Mouse (Mus musculus) spleen, adult 2 months (tissue): ENCODE measurements around the gene Stac3. TPM values are rescaled to one million over a fixed set of nuclear protein-coding genes. Genes with fewer than 3 reads are reported as not detected.

Experiments
- DNase-seq, 2 experiments: peaks; one replicate each; pipeline versions ENCODE4 v3.0.0 to v3.0.0-alpha.2; 2012 to 2021; ENCODE audit warnings: low spot score in 2 of 2, low read depth in 1 of 2
- H3K27ac ChIP-seq: fragments of 200-500 bp; 2 replicates; pipeline ENCODE4 v1.5.1; 2012; ENCODE audit warnings: low read length, inconsistent platforms; ENCODE audit not compliant: insufficient read depth
- H3K27me3 ChIP-seq: fragments of 200-500 bp; 2 replicates; pipeline ENCODE4 v1.6.1; 2012; ENCODE audit warnings: mild to moderate bottlenecking, moderate library complexity, low read length, inconsistent platforms; ENCODE audit not compliant: control insufficient read depth, insufficient read depth
- H3K36me3 ChIP-seq: fragments of 200-500 bp; 2 replicates; pipeline ENCODE4 v1.6.1; 2012; ENCODE audit warnings: mild to moderate bottlenecking, low read length, inconsistent platforms; ENCODE audit not compliant: control insufficient read depth, insufficient read depth
- H3K4me1 ChIP-seq: fragments of 200-500 bp; 2 replicates; pipeline ENCODE4 v1.6.1; 2011; ENCODE audit warnings: inconsistent platforms; ENCODE audit not compliant: control insufficient read depth, insufficient read depth, insufficient read length
- H3K4me3 ChIP-seq: fragments of 200-500 bp; 2 replicates; pipeline ENCODE4 v1.5.1; 2011; ENCODE audit warnings: mild to moderate bottlenecking, inconsistent platforms; ENCODE audit not compliant: insufficient read depth, insufficient read length; ENCODE audit errors: extremely low read depth
- CTCF ChIP-seq: fragments of 200-500 bp; IDR thresholded peaks from 2 replicates; pipeline ENCODE4 v1.5.1; 2011; ENCODE audit warnings: mild to moderate bottlenecking, inconsistent platforms; ENCODE audit not compliant: insufficient read depth, insufficient read length, insufficient replicate concordance; ENCODE audit errors: extremely low read depth
- POLR2A ChIP-seq: fragments of 200-500 bp; IDR thresholded peaks from 2 replicates; pipeline ENCODE4 v1.6.1; 2011; ENCODE audit warnings: low read depth, low read length, inconsistent platforms
- WGBS: fragments of 180-500 bp; shearing (Covaris S2); methylation state at CpG from one replicate; pipeline ENCODE4 v1.1.7; 2018; 5-methylcytosine and 5-hydroxymethylcytosine counted together
- polyA plus RNA-seq: library from polyadenylated mRNA; depleted of rRNA; stranded (reverse); fragments of >200 nt; gene quantifications from 2 replicates; pipeline ENCODE4 v1.2.3, GENCODE M21; 2012; rRNA removed

The Stac3 gene
- polyA plus RNA-seq, 1 experiment, result 2.2 TPM

DNA sequence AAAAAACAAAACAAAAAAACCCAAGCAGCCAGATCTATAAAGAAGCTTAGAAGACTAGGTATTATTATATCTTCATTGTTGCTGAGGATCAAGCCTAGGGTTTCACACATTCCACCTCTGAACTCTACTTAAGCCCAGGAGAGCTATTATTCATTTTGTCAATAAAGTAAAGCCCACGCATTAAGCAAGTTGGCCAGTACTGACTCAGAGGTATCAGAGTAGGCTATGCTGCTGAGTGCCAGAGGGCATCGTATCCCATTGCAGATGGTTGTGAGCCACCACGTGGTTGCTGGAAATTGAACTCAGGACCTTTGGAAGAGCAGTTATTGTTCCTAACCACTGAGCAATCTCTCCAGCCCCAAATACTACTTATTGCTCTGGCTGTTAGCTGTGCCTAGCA is 42.4 kb downstream of the Stac3 start:
- no peaks in the 10 kb centered on the region for H3K27me3 ChIP-seq
- WGBS, result 76% methylated on average over 3 of the region's 3 CpGs
- DNase-seq, result no peak

DNA sequence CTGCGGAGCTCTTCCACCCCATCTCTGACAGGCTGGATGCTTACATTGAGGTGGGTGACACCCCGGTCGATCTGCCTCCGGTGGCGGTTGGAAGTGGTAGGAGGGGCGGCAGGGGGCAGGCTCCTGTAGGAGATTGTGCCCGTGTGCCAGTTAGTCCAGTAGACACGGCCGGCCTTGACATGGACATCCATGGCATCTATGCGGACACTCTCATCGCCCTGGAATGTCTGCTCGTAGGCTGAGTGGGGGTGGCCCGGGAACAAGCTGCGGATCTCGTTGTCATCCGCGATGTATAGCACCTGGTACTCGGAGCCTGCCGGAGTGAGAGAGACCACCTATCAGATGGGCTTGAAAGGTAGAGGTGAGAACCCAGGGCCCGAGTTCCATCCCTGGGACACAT is 42.9 kb downstream of the Stac3 start:
- Histone ChIP-seq H3K27ac (no peak overlapping the region), H3K27me3 (no peaks in the 10 kb centered on the region), H3K4me3 (no peak overlapping the region), H3K4me1 (no peaks in the 10 kb centered on the region), H3K36me3 (no peaks in the 10 kb centered on the region)
- no peak for DNase-seq
- TF ChIP-seq CTCF, result no peak
- no peak for TF ChIP-seq POLR2A
- 91% methylated on average over 20 of the region's 20 CpGs for WGBS

More for the DNA sequence above, 42.4 kb downstream of the Stac3 start:
- TF ChIP-seq CTCF (no peak), POLR2A (no peak)
- Histone ChIP-seq H3K4me3 (no peak overlapping the region), H3K4me1 (no peaks in the 10 kb centered on the region), H3K27ac (no peak overlapping the region), H3K36me3 (no peaks in the 10 kb centered on the region)

DNA sequence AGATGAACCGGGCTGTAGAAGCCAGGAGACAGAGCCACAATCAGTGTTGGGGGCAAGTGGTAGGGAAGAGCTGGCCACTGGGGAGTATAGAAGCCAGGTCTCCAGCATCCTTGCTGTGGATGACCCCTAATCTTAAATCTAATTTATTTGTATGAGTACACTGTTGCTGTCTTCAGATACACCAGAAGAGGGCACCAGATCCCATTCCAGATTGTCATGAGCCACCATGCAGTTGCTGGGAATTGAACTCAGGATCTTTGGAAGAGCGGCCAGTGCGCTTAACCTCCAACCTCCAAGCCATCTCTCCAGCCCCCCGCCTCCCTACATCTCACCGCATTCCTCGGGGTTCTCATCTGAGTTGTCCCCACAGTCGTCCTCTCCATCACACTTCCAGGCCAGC is 45.0 kb downstream of the Stac3 start:
- H3K4me1 ChIP-seq, result no peaks in the 10 kb centered on the region
- no peak overlapping the region for H3K4me3 ChIP-seq
- no peak for DNase-seq
- 88% methylated on average over 7 of the region's 7 CpGs for WGBS
- TF ChIP-seq CTCF (no peak), POLR2A (no peak)
- no peaks in the 10 kb centered on the region for H3K27me3 ChIP-seq
- H3K36me3 ChIP-seq, result no peaks in the 10 kb centered on the region
- H3K27ac ChIP-seq, result no peak overlapping the region

DNA sequence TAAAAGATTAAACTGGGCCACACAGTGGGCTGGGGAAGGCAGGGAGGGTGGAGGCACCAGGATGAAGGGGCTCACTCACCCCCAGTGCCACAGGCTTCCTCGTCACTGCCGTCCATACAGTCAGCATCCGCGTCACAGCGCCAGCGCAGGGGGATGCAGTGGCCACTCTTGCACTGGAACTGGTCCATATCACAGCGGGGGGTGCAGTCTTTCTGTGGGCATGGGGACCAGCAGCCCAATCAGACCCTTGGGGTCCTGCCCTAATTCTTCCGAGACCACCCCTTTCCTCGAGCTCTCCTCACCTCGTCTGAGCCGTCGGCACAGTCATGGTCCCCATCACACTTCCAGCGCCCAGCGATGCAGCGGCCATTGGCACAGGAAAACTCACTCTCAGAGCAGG is 46.8 kb downstream of the Stac3 start:
- no peak for DNase-seq
- Histone ChIP-seq H3K4me1 (no peaks in the 10 kb centered on the region), H3K27ac (no peak overlapping the region), H3K4me3 (no peak overlapping the region), H3K27me3 (no peaks in the 10 kb centered on the region), H3K36me3 (no peaks in the 10 kb centered on the region)
- WGBS, result 95% methylated on average over 15 of the region's 15 CpGs
- no peak for TF ChIP-seq CTCF
- no peak for TF ChIP-seq POLR2A

DNA sequence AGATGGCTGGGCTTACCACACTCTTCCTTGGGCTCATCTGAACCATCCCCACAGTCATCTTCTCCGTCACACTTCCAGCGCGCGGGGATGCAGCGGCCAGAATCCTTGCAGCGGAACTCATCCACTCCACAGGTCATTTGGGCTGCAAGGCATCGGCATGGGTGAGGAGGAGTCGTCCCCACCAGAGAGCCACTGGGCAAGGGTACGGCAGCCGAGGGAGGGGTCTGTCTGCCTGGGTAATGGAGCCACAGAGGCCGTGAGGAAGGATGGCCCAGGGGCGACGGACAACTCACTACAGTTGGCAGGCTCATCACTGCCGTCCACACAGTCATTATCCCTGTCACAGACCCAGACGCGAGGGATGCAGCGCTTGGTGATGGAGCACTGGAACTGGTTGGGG is 48.4 kb downstream of the Stac3 start:
- Histone ChIP-seq H3K27me3 (no peaks in the 10 kb centered on the region), H3K4me3 (no peak overlapping the region), H3K36me3 (no peaks in the 10 kb centered on the region), H3K4me1 (no peaks in the 10 kb centered on the region), H3K27ac (no peak overlapping the region)
- TF ChIP-seq CTCF (no peak), POLR2A (no peak)
- DNase-seq, result no peak
- 94% methylated on average over 17 of the region's 17 CpGs for WGBS

DNA sequence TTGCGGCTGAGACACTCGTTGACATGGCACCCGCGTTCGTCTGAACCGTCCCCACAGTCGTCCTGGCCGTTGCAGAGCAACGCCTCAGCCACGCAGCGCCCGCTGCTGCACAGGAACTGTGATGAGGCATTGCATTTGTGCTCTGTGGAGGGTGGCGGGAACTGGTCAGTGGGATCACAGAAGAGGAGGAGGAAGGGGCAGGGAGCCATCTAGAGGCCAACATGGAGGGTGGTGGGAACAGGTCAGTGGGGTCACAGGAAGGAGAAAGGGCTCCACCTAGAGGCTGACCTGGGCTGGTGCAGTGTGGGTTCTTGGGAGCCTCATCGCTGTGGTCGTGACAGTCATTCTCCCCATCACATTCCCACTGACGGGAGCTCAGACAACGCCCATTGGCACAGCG is 54.2 kb downstream of the Stac3 start:
- H3K36me3 ChIP-seq, result no peaks in the 10 kb centered on the region
- no peaks in the 10 kb centered on the region for H3K27me3 ChIP-seq
- H3K4me1 ChIP-seq, result no peaks in the 10 kb centered on the region
- TF ChIP-seq POLR2A (no peak), CTCF (peak; percentile 56; the same call in 1 of the 2 replicates)
- WGBS, result 92% methylated on average over 18 of the region's 18 CpGs
- no peak overlapping the region for H3K4me3 ChIP-seq
- H3K27ac ChIP-seq, result no peak overlapping the region
- DNase-seq, result no peak

DNA sequence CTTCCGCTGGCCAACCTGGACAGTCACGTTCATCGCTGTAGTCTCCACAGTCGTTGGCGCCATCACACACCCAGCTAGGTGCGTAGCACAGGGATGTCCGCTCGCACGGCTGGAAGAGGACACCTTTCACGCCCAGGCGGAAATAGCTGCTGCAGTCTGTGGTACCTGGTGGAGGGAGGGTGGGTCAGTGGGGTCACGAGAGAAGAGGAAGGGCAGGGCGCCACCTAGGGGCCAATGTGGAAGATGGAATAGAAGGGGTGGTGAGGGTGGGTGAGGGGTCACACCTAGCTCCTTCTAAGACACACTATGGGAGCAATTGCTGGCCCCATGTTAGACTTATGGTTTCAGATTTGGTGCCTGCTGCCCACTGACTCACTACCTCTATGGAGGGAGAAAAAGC is 55.9 kb downstream of the Stac3 start:
- WGBS, result 89% methylated on average over 13 of the region's 13 CpGs
- Histone ChIP-seq H3K36me3 (no peaks in the 10 kb centered on the region), H3K27me3 (no peaks in the 10 kb centered on the region), H3K4me1 (no peaks in the 10 kb centered on the region), H3K27ac (no peak overlapping the region), H3K4me3 (no peak overlapping the region)
- TF ChIP-seq POLR2A (no peak), CTCF (no peak)
- DNase-seq, result no peak

Other genes with a start within 250 kb of the Stac3 start
- gene Kif5a, start 238.3 kb upstream of the Stac3 start, polyA plus RNA-seq, result 0.41 and 0.72 TPM in 2 replicates
- 94.8 and 101 TPM in 2 replicates for gene Dctn2, start 235.3 kb upstream of the Stac3 start, polyA plus RNA-seq
- 55.8 and 68.0 TPM in 2 replicates for gene Mbd6, start 212.7 kb upstream of the Stac3 start, polyA plus RNA-seq
- gene Mars, start 189.9 kb upstream of the Stac3 start, polyA plus RNA-seq, result 33.2 and 40.2 TPM in 2 replicates
- gene Arhgap9, start 179.7 kb upstream of the Stac3 start, polyA plus RNA-seq, result 72.7 and 87.2 TPM in 2 replicates
- gene Gli1, start 159.7 kb upstream of the Stac3 start, polyA plus RNA-seq, result 0.42 and 0.74 TPM in 2 replicates
- not detected in 2 replicates for gene Inhbe, start 147.3 kb upstream of the Stac3 start, polyA plus RNA-seq
- not detected in 2 replicates for gene Inhbc, start 131.3 kb upstream of the Stac3 start, polyA plus RNA-seq
- gene R3hdm2, start 121.4 kb upstream of the Stac3 start, polyA plus RNA-seq, result 67.2 and 67.6 TPM in 2 replicates
- gene Ndufa4l2, start 13.3 kb downstream of the Stac3 start, polyA plus RNA-seq, result 6.9 and 12.2 TPM in 2 replicates
- 99.9 and 133 TPM in 2 replicates for gene Shmt2, start 20.8 kb downstream of the Stac3 start, polyA plus RNA-seq
- not detected in 2 replicates for gene Nxph4, start 32.9 kb downstream of the Stac3 start, polyA plus RNA-seq
- 98.7 and 99.4 TPM in 2 replicates for gene Lrp1, start 119.5 kb downstream of the Stac3 start, polyA plus RNA-seq
- gene Stat6, start 141.3 kb downstream of the Stac3 start, polyA plus RNA-seq, result 120 and 126 TPM in 2 replicates
- gene Nemp1, start 165.2 kb downstream of the Stac3 start, polyA plus RNA-seq, result 3.2 and 3.5 TPM in 2 replicates
- gene Nab2, start 166.9 kb downstream of the Stac3 start, polyA plus RNA-seq, result 30.6 and 32.7 TPM in 2 replicates
- gene Myo1a, start 203.5 kb downstream of the Stac3 start, polyA plus RNA-seq, result 0.13 and 0.21 TPM in 2 replicates
- 1.9 and 4.1 TPM in 2 replicates for gene Tac2, start 222.8 kb downstream of the Stac3 start, polyA plus RNA-seq
- gene Zbtb39, start 237.9 kb downstream of the Stac3 start, polyA plus RNA-seq, result 5.6 and 6.0 TPM in 2 replicates